Mouse (Mus musculus) ES-Bruce4 (cell line): ENCODE data around the gene Atg16l1.

ENCODE experiments used
- CTCF ChIP-seq: IDR thresholded peaks from one replicate; pipeline ENCODE4 v1.8.1; 2011; ENCODE audit warnings: low read depth, low read length
- POLR2A ChIP-seq: IDR thresholded peaks from one replicate; pipeline ENCODE4 v1.8.1; 2011; ENCODE audit warnings: low read length; ENCODE audit not compliant: insufficient read depth

- no peak for TF ChIP-seq CTCF
- TF ChIP-seq POLR2A, result no peak
These were observed 13.6 kb downstream of the Atg16l1 start for GRCm38 (mm10) chr1:87769263-87769662.
